Mouse (Mus musculus): ENCODE measurements around the gene Trim47. TPM values are rescaled to one million over a fixed set of nuclear protein-coding genes. Genes with fewer than 3 reads are reported as not detected.
A peak's percentile ranks its signal among the peaks of the same experiment; 100 is the strongest.

Trim47 gene
- 6.0 and 7.9 TPM in 2 replicates for polyA plus RNA-seq (2016; fragmentation: Nextera tagmentation; extraction: Ambion mirVana)

GRCm38 (mm10) chr11:116127156-116127980 is at the start of gene Trim47:
Gene Trim47 (minus strand): TSS chr11:116127210.
- peak within 1 kb of the TSS; percentile 50; the same call in 1 of the 2 replicates for H3K27ac ChIP-seq
- no peaks in the 10 kb centered on the region; the same call in none of the 2 replicates for H3K27me3 ChIP-seq
- ATAC-seq (ENCODE audit: insufficient number of reproducible peaks, insufficient read depth, low FRiP score, low TSS enrichment, low read depth): no peak
- peaks cover 26% of the 10 kb centered on the region for H3K36me3 ChIP-seq
- H3K9me3 ChIP-seq: no peaks in the 10 kb centered on the region
- H3K4me2 ChIP-seq: peak within 1 kb of the TSS; percentile 49
- H3K4me1 ChIP-seq (replicated peaks): peaks cover 40% of the 10 kb centered on the region
- H3K9ac ChIP-seq (replicated peaks): peak within 1 kb of the TSS; percentile 44
- H3K4me3 ChIP-seq (replicated peaks): peak within 1 kb of the TSS; percentile 28
- 23% methylated on average over 23 of the region's 23 CpGs for WGBS

- H3K9ac ChIP-seq (replicated peaks): no peak overlapping the region
- WGBS: 88% methylated on average over 7 of the region's 7 CpGs
- H3K4me2 ChIP-seq: no peak overlapping the region
- H3K36me3 ChIP-seq: peaks cover 88% of the 10 kb centered on the region
- H3K4me3 ChIP-seq (replicated peaks): no peak overlapping the region
- no peaks in the 10 kb centered on the region for H3K27me3 ChIP-seq
- ATAC-seq (ENCODE audit: insufficient number of reproducible peaks, insufficient read depth, low FRiP score, low TSS enrichment, low read depth): no peak
- no peaks in the 10 kb centered on the region for H3K9me3 ChIP-seq
- H3K27ac ChIP-seq: no peak overlapping the region
- H3K4me1 ChIP-seq (replicated peaks): no peaks in the 10 kb centered on the region
These were observed 49.0 kb upstream of the Trim47 start for GRCm38 (mm10) chr11:116176010-116176409.

DNA sequence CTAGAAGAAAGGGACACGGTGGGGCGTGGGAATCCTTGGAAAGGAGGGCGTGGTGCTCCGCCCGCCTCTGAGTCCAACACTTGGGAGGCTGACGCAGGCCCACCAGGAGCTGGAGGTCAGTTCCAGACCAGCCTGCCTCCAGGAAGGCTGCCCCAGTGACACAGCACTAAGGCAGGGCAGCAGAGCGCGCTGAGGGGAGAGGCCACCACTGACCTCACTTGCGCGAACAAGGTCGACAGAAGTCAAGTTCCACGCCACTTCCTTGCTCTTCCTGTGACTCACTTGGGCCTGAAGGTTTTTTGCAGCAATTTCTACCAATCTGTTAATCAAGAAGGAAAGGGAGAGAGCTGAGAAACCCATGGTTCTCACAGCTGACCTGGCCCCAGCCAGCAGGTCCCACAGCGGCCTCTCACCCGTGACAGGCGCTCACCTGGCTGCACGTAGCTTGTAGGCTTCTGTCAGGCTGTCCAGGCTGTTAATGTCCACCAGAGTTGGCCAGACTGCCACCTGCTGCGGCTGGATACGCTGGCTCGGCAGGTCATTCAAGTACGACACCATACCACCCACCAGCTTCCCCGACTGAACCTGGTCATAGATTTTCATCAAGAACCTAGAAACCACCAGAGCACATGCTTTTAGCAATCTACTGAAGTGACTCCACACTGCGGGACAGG is 47.9 kb upstream of the Trim47 start:
- no peak overlapping the region for H3K9ac ChIP-seq (replicated peaks)
- H3K27me3 ChIP-seq: no peaks in the 10 kb centered on the region
- no peak overlapping the region for H3K4me3 ChIP-seq (replicated peaks)
- no peaks in the 10 kb centered on the region for H3K4me1 ChIP-seq (replicated peaks)
- no peak overlapping the region for H3K27ac ChIP-seq
- WGBS: 91% methylated on average over 22 of the region's 22 CpGs
- H3K4me2 ChIP-seq: no peak overlapping the region
- H3K36me3 ChIP-seq: peaks cover 78% of the 10 kb centered on the region
- no peaks in the 10 kb centered on the region for H3K9me3 ChIP-seq
- no peak for ATAC-seq (ENCODE audit: insufficient number of reproducible peaks, insufficient read depth, low FRiP score, low TSS enrichment, low read depth)

DNA sequence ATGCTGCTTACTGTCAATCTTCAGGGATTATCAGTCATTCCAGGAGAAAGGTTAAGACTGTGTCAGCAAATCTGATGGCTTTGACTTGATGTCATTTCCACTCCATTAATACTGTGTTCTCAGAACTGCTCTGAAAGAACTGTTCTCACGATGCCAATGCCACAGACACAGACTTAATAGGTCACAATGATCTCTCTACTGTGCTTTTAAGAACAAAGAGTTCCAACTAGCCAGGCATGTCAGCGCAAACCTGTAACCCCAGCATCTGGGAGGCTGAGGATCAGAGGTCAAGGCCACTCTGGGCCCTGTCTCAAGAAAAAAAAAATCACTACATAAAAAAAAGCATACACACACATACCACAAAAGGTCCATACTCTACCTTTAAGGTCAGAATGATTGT is 44.9 kb upstream of the Trim47 start:
- H3K27me3 ChIP-seq: no peaks in the 10 kb centered on the region
- H3K27ac ChIP-seq: no peak overlapping the region
- no peak overlapping the region for H3K4me2 ChIP-seq
- peaks cover 4% of the 10 kb centered on the region; the same call in 1 of the 2 replicates for H3K4me1 ChIP-seq (replicated peaks)
- 89% methylated on average over 2 of the region's 2 CpGs for WGBS
- no peak overlapping the region for H3K4me3 ChIP-seq (replicated peaks)
- no peaks in the 10 kb centered on the region for H3K9me3 ChIP-seq
- H3K9ac ChIP-seq (replicated peaks): no peak overlapping the region
- no peak for ATAC-seq (ENCODE audit: insufficient number of reproducible peaks, insufficient read depth, low FRiP score, low TSS enrichment, low read depth)
- H3K36me3 ChIP-seq: peaks cover 50% of the 10 kb centered on the region

DNA sequence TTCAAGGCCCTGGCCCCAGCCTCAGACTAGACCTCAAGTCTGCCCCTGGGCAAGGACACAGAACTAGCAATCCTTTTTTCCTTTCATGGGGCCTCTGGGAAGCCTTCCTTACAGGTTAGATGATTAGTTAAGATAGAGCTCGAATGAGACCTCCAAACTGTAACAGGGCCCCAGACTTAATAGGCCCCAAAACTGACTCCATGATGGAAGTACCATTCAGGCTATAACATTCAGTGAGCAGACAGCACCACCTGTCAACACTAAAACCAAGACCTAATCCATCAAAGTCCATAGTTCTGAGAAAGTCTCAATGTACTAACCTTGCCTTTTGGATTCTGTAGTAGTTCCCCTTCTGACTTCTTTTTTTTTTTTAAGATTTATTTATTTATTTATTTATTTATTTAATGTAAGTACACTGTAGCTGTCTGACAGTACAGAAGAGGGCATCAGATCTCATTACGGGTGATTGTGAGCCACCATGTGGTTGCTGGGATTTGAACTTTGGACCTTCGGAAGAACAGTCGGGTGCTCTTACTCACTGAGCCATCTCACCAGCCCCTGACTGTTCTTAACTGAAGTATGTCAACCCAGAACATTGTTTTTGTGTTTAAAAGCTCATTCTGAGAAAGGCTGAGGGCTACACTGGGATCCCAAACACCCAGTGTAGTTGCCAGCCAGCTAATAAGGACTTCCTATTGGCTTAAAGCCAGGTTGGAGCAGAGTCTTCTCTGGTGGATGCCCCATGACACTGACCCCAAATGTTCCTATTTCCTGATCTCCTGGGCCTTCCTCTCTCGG is 43.2 kb upstream of the Trim47 start:
- Histone ChIP-seq H3K4me1 (replicated peaks) (peaks cover 12% of the 10 kb centered on the region), H3K27me3 (no peaks in the 10 kb centered on the region), H3K4me2 (no peak overlapping the region), H3K36me3 (peaks cover 42% of the 10 kb centered on the region), H3K9ac (replicated peaks) (no peak overlapping the region), H3K27ac (no peak overlapping the region), H3K4me3 (replicated peaks) (no peak overlapping the region), H3K9me3 (no peaks in the 10 kb centered on the region)
- no peak for ATAC-seq (ENCODE audit: insufficient number of reproducible peaks, insufficient read depth, low FRiP score, low TSS enrichment, low read depth)
- 84% methylated on average over 5 of the region's 5 CpGs for WGBS

- Histone ChIP-seq H3K4me1 (replicated peaks) (peaks cover 12% of the 10 kb centered on the region), H3K4me2 (no peak overlapping the region), H3K4me3 (replicated peaks) (no peak overlapping the region), H3K27me3 (no peaks in the 10 kb centered on the region), H3K36me3 (peaks cover 42% of the 10 kb centered on the region), H3K9me3 (no peaks in the 10 kb centered on the region), H3K27ac (no peak overlapping the region), H3K9ac (replicated peaks) (no peak overlapping the region)
- ATAC-seq (ENCODE audit: insufficient number of reproducible peaks, insufficient read depth, low FRiP score, low TSS enrichment, low read depth): no peak
- WGBS: 85% methylated on average over 3 of the region's 3 CpGs
These were observed 42.2 kb upstream of the Trim47 start for GRCm38 (mm10) chr11:116169214-116169613.

DNA sequence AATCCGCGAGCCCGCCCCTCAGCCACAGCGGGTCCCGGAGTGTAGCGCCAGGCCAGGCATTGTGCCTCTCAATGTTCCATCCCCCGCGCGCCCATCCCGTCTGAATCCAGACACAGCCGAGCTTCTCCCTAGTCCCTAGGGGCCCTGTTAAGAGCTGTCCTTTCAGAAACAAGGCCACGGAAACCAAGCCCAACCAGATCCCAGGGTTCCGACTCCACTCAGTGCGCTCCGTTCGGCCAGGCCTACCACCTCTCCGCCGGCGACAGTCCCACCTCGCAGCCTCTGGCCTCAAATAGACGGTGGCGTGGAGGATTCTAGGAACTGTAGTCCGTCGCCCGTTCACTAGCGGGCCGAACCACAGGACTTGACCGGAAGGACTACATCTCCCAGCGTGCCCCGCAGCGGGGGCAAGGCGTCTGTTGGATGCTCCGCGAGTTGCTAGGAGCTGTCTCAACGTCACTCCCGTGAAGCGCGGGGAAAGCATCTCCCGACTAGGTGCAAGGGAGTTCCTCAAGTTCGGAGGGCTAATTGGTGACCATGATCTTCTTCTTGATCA is 41.0 kb upstream of the Trim47 start, which contains the start of gene Fbf1:
Fbf1 (minus strand) TSS at position 283 of the 556 bp plus-strand sequence.
- H3K36me3 ChIP-seq: peaks cover 38% of the 10 kb centered on the region
- under 1% methylated on average over 40 of the region's 40 CpGs for WGBS
- no peaks in the 10 kb centered on the region for H3K27me3 ChIP-seq
- no peaks in the 10 kb centered on the region for H3K9me3 ChIP-seq
- peak within 1 kb of the TSS; percentile 58 for H3K4me3 ChIP-seq (replicated peaks)
- peak; percentile 97 for ATAC-seq (ENCODE audit: insufficient number of reproducible peaks, insufficient read depth, low FRiP score, low TSS enrichment, low read depth)
- H3K9ac ChIP-seq (replicated peaks): peak within 1 kb of the TSS; percentile 87
- H3K4me1 ChIP-seq (replicated peaks): peaks cover 12% of the 10 kb centered on the region
- peak within 1 kb of the TSS; percentile 78 for H3K4me2 ChIP-seq
- H3K27ac ChIP-seq: peak within 1 kb of the TSS; percentile 92

GRCm38 (mm10) chr11:116167232-116167631 is 40.2 kb upstream of the Trim47 start:
- WGBS: 12% methylated on average over 6 of the region's 6 CpGs
- Histone ChIP-seq H3K4me1 (replicated peaks) (peaks cover 14% of the 10 kb centered on the region), H3K27me3 (no peaks in the 10 kb centered on the region), H3K9ac (replicated peaks) (peak overlapping the region; percentile 87), H3K27ac (peak overlapping the region; percentile 92), H3K36me3 (peaks cover 31% of the 10 kb centered on the region), H3K9me3 (no peaks in the 10 kb centered on the region), H3K4me3 (replicated peaks) (peak overlapping the region; percentile 58), H3K4me2 (peak overlapping the region; percentile 78)
- no peak for ATAC-seq (ENCODE audit: insufficient number of reproducible peaks, insufficient read depth, low FRiP score, low TSS enrichment, low read depth)

GRCm38 (mm10) chr11:116163002-116163401 is 36.0 kb upstream of the Trim47 start:
- Histone ChIP-seq H3K27ac (no peak overlapping the region), H3K9me3 (no peaks in the 10 kb centered on the region), H3K4me2 (no peak overlapping the region), H3K27me3 (no peaks in the 10 kb centered on the region), H3K9ac (replicated peaks) (no peak overlapping the region), H3K36me3 (peaks cover 66% of the 10 kb centered on the region), H3K4me3 (replicated peaks) (no peak overlapping the region), H3K4me1 (replicated peaks) (peaks cover 16% of the 10 kb centered on the region)
- WGBS: 41% methylated on average over 9 of the region's 9 CpGs
- no peak for ATAC-seq (ENCODE audit: insufficient number of reproducible peaks, insufficient read depth, low FRiP score, low TSS enrichment, low read depth)

GRCm38 (mm10) chr11:116162146-116162545 is 35.1 kb upstream of the Trim47 start:
- Histone ChIP-seq H3K4me3 (replicated peaks) (no peak overlapping the region), H3K9ac (replicated peaks) (no peak overlapping the region), H3K4me2 (no peak overlapping the region), H3K36me3 (peaks cover 74% of the 10 kb centered on the region), H3K9me3 (no peaks in the 10 kb centered on the region), H3K27me3 (no peaks in the 10 kb centered on the region), H3K4me1 (replicated peaks) (peaks cover 13% of the 10 kb centered on the region), H3K27ac (no peak overlapping the region)
- 80% methylated on average over 10 of the region's 10 CpGs for WGBS
- no peak for ATAC-seq (ENCODE audit: insufficient number of reproducible peaks, insufficient read depth, low FRiP score, low TSS enrichment, low read depth)
